Mouse (Mus musculus): Measurements from ENCODE around the gene Atox1. TPM values are rescaled to one million over a fixed set of nuclear protein-coding genes. Genes with fewer than 3 reads are reported as not detected.

Atox1 gene
- polyA plus RNA-seq, 1 experiment from 2014 or later: 224 TPM

DNA sequence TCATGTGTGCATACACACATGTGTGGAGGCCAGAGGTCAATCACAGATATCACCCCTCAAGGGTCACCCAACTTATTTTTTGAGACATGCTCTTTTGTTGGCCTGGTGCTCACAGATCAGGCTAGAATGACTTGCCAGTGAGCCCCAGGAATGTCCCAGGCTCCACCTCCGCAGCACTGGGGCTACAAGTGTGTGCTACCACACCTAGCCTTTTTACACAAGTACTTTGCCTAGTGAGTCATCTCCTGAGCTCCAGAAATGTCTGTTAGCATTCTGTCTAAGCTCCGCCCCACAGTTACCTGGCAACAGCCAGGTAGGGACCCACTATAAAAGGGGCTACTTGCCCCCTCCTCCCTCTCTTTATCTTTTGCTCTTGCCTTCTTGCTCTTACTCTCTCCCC, 60.2 kb downstream of the Atox1 start:
- Histone ChIP-seq H3K4me3 (ENCODE audit: low read depth, low read length) (no peak overlapping the region), H3K9ac (ENCODE audit: low read length) (no peak overlapping the region), H3K4me1 (ENCODE audit: control insufficient read depth, insufficient read depth, low read length) (no peaks in the 10 kb centered on the region), H3K9me3 (ENCODE audit: control insufficient read depth, low read length) (no peaks in the 10 kb centered on the region), H3K4me2 (no peak overlapping the region), H3K36me3 (ENCODE audit: control insufficient read depth, insufficient read depth, low read length) (no peaks in the 10 kb centered on the region; the same call in 1 of the 2 replicates), H3K27me3 (ENCODE audit: control insufficient read depth, insufficient read depth, low read length) (no peaks in the 10 kb centered on the region), H3K27ac (ENCODE audit: low read depth, low read length) (no peak overlapping the region)
- ATAC-seq (ENCODE audit: low FRiP score) (no peak), DNase-seq (ENCODE audit: low spot score, missing footprints) (no peak)
- 98% methylated on average over 2 of the region's 2 CpGs for WGBS

DNA sequence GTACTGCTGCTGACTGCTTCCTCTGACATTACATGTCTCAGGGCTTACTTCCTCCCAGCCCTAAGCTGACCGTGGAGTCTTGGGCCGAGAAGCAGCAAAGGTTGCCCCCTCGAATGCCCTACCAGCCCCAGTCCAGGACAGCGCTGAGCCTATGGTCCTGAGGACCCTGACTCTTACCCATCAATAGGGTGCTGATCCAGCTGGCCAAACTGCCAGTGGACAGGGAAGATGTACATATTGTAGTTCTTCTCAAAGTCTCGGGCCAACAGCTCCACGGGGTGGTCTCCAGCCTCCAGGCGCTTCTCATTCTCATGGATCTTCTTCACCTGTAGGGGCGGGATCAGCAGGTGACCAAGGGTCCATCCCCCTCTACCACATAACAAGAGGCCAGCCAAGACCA, 62.7 kb downstream of the Atox1 start:
- H3K36me3 ChIP-seq (ENCODE audit: control insufficient read depth, insufficient read depth, low read length): no peaks in the 10 kb centered on the region; the same call in 1 of the 2 replicates
- H3K4me3 ChIP-seq (ENCODE audit: low read depth, low read length): no peak overlapping the region
- no peaks in the 10 kb centered on the region for H3K9me3 ChIP-seq (ENCODE audit: control insufficient read depth, low read length)

DNA sequence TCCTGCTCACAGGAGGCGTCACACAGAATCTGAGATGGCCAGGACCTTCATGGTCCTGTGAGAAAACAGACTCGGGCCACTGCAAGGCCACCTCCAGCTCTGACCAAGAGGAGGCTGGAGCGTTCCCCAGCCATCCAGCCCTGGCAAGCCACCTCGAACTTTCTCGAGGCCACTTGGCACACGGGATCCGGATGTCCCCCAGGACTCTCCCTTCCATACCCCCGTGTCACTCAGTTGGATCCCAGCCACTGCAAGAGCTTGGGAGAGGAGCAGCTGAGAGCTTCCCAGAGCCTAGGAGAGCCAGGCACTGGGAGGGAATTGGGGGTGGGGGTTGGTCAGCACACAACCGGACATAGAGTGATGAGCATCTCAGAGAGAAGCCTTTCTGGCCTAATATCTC, 63.6 kb downstream of the Atox1 start:
- no peaks in the 10 kb centered on the region for H3K27me3 ChIP-seq (ENCODE audit: control insufficient read depth, insufficient read depth, low read length)
- H3K9me3 ChIP-seq (ENCODE audit: control insufficient read depth, low read length): no peaks in the 10 kb centered on the region
- H3K27ac ChIP-seq (ENCODE audit: low read depth, low read length): no peak overlapping the region
- 89% methylated on average over 9 of the region's 9 CpGs for WGBS
- no peaks in the 10 kb centered on the region; the same call in 1 of the 2 replicates for H3K36me3 ChIP-seq (ENCODE audit: control insufficient read depth, insufficient read depth, low read length)
- H3K4me1 ChIP-seq (ENCODE audit: control insufficient read depth, insufficient read depth, low read length): no peaks in the 10 kb centered on the region
- ATAC-seq (ENCODE audit: low FRiP score) (no peak), DNase-seq (ENCODE audit: low spot score, missing footprints) (peak; percentile 57)
- H3K9ac ChIP-seq (ENCODE audit: low read length): no peak overlapping the region
- H3K4me3 ChIP-seq (ENCODE audit: low read depth, low read length): no peak overlapping the region
- H3K4me2 ChIP-seq: no peak overlapping the region

More for the DNA sequence above, 62.7 kb downstream of the Atox1 start:
- no peaks in the 10 kb centered on the region for H3K4me1 ChIP-seq (ENCODE audit: control insufficient read depth, insufficient read depth, low read length)
- no peak overlapping the region for H3K9ac ChIP-seq (ENCODE audit: low read length)
- H3K4me2 ChIP-seq: no peak overlapping the region
- DNase-seq (ENCODE audit: low spot score, missing footprints): no peak
- H3K27ac ChIP-seq (ENCODE audit: low read depth, low read length): no peak overlapping the region
- WGBS: 92% methylated on average over 8 of the region's 8 CpGs
- no peaks in the 10 kb centered on the region for H3K27me3 ChIP-seq (ENCODE audit: control insufficient read depth, insufficient read depth, low read length)
- no peak for ATAC-seq (ENCODE audit: low FRiP score)

DNA sequence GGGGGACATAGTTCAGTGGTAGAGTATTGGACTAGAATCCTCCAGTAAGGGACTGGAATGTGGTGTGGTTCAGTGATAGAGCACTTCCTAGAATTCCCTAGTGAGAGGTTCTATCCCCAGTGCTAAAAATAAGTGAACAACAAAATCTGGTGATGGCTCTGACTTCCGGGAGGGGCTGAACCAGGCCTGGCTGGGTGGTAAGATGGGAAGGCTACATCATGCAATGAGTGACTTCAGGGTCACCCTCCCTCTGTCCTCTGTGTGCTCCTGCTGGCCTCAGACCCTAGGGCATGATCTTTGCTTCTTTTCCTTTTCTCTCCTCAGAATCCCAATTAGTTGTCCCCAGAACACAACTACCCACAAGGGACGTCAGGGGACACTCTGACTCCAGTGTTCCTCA, 64.0 kb downstream of the Atox1 start:
- Histone ChIP-seq H3K4me3 (ENCODE audit: low read depth, low read length) (no peak overlapping the region), H3K36me3 (ENCODE audit: control insufficient read depth, insufficient read depth, low read length) (no peaks in the 10 kb centered on the region; the same call in 1 of the 2 replicates)
- WGBS: 90% methylated on average over 2 of the region's 2 CpGs

More for the DNA sequence above, 64.0 kb downstream of the Atox1 start:
- Histone ChIP-seq H3K9me3 (ENCODE audit: control insufficient read depth, low read length) (no peaks in the 10 kb centered on the region), H3K4me1 (ENCODE audit: control insufficient read depth, insufficient read depth, low read length) (no peaks in the 10 kb centered on the region), H3K4me2 (no peak overlapping the region), H3K9ac (ENCODE audit: low read length) (no peak overlapping the region), H3K27me3 (ENCODE audit: control insufficient read depth, insufficient read depth, low read length) (no peaks in the 10 kb centered on the region), H3K27ac (ENCODE audit: low read depth, low read length) (no peak overlapping the region)
- ATAC-seq (ENCODE audit: low FRiP score): no peak
- DNase-seq (ENCODE audit: low spot score, missing footprints): no peak

Small RNA genes lying within 50 kb of the gene (microRNA-seq; reads per million reads assigned to microRNA genes)
- 0.57 reads per million for gene Mir7652

Other genes with a start within 250 kb of the Atox1 start
- 0.03 TPM in 1 of 2 replicates, not detected in the other for gene Fat2, start 124.7 kb downstream of the Atox1 start, polyA plus RNA-seq (2014; fragmentation: Nextera tagmentation; extraction: Ambion mirVana)
- 411 and 428 TPM in 2 replicates for gene Sparc, start 38.1 kb downstream of the Atox1 start, polyA plus RNA-seq (2014; fragmentation: Nextera tagmentation; extraction: Ambion mirVana)
- 241 and 244 TPM in 2 replicates for gene G3bp1, start 8.4 kb upstream of the Atox1 start, polyA plus RNA-seq (2014; fragmentation: Nextera tagmentation; extraction: Ambion mirVana)
- gene Glra1, start 147.0 kb upstream of the Atox1 start, polyA plus RNA-seq (2014; fragmentation: Nextera tagmentation; extraction: Ambion mirVana): 0.07 TPM in 1 of 2 replicates, not detected in the other